Mouse (Mus musculus): ENCODE data around the gene Ccnjl. TPM values are rescaled to one million over a fixed set of nuclear protein-coding genes. Genes with fewer than 3 reads are reported as not detected.

Ccnjl gene
- total and polyA plus RNA-seq, 3 experiments, result not detected

DNA sequence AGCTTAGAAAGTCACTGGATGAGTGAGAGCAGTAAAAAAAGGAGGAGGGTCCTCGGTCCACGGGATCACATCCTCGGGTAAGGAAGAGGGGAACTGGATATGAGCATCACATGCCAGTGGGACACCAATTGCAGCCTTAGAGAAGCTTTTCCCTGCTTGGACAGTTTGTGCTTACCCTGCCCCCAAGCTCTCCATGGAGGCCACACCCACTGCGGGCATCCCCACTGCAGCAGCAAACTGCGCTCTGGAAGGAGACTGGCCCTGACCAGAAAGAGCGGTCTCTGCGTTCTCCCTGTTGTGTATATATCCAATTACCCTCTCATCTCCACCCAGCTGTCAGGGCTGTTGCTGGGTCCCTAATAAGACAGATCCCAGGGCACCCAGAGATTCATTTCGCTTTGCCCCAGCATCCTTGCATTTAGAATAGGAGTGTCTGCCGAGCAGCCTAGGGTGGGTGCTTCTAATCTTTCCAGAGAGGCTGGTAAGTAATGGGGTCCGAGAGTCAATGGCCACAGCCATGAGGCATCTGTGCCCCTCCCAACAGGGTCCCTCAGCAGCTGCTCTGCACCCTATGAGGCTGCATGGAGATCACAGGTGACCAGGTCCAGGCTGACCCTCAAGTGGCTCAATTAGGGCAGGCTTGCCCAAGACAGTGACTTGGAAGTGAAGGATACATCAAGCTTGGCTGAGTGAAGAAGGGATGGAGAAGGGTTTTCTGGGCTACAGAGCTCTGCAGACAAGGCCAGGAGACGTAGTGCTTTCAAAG is 49.3 kb downstream of the Ccnjl start:
- H3K9ac ChIP-seq (ENCODE audit: control insufficient read depth, low read depth, low read length, poor library complexity, severe bottlenecking), result no peak overlapping the region
- DNase-seq (ENCODE audit: low read depth, low spot score), result no peak
- H3K27me3 ChIP-seq (ENCODE audit: control insufficient read depth in 1 of 2, insufficient read depth in 2 of 2, low read length in 2 of 2), result no peaks in the 10 kb centered on the region; a peak in 1 of 4 replicates
- no peaks in the 10 kb centered on the region for H3K79me2 ChIP-seq (ENCODE audit: control insufficient read depth, insufficient read depth, low read length, poor library complexity)
- no peaks in the 10 kb centered on the region for H3K36me3 ChIP-seq (ENCODE audit: control insufficient read depth in 1 of 2, insufficient read depth in 2 of 2, low read length in 2 of 2)
- H3K27ac ChIP-seq (ENCODE audit: control insufficient read depth, low read depth, low read length), result no peak overlapping the region
- TF ChIP-seq RCOR1 (IDR thresholded peaks at IDR 0.05; ENCODE audit: low read depth, low read length), result no peak
- no peak for TF ChIP-seq NRF1 (IDR thresholded peaks at IDR 0.05; ENCODE audit: insufficient read depth, low read depth, low read length, poor library complexity, severe bottlenecking)
- TF ChIP-seq MYB (IDR thresholded peaks at IDR 0.05; ENCODE audit: low read depth, low read length), result no peak
- no peak for TF ChIP-seq HCFC1 (IDR thresholded peaks at IDR 0.05; ENCODE audit: low read depth, low read length)
- TF ChIP-seq TCF12 (IDR thresholded peaks at IDR 0.05; ENCODE audit: low read depth, low read length), result no peak
- no peak for TF ChIP-seq KAT2A (conservative IDR thresholded peaks at IDR 0.05; ENCODE audit: low read depth, low read length)
- TF ChIP-seq ETS1 (IDR thresholded peaks at IDR 0.05; ENCODE audit: low read depth, low read length), result no peak
- TF ChIP-seq ZC3H11A (IDR thresholded peaks at IDR 0.05; ENCODE audit: low read depth, low read length), result no peak
- no peak for TF ChIP-seq GABPA (IDR thresholded peaks at IDR 0.05; ENCODE audit: low read depth, low read length)
- no peak for TF ChIP-seq ZNF384 (IDR thresholded peaks at IDR 0.05; ENCODE audit: low read depth, low read length)
- no peak for TF ChIP-seq ZMIZ1 (IDR thresholded peaks at IDR 0.05; ENCODE audit: low read depth, low read length)
- no peak for TF ChIP-seq MXI1 (IDR thresholded peaks at IDR 0.05; ENCODE audit: low read depth, low read length)
- TF ChIP-seq MYC (IDR thresholded peaks at IDR 0.05; ENCODE audit: low read depth, low read length), result no peak
- TF ChIP-seq RAD21 (IDR thresholded peaks at IDR 0.05; ENCODE audit: low read depth, low read length), result no peak
- no peak overlapping the region for H3K4me3 ChIP-seq (ENCODE audit: control insufficient read depth in 1 of 2, insufficient read depth in 1 of 2, low read depth in 2 of 2, low read length in 2 of 2)
- no peaks in the 10 kb centered on the region for H3K9me3 ChIP-seq (replicated peaks; ENCODE audit: insufficient read depth, low read length)
- H3K4me1 ChIP-seq (ENCODE audit: control insufficient read depth in 1 of 2, insufficient read depth in 2 of 2, low read length in 2 of 2), result no peaks in the 10 kb centered on the region

DNA sequence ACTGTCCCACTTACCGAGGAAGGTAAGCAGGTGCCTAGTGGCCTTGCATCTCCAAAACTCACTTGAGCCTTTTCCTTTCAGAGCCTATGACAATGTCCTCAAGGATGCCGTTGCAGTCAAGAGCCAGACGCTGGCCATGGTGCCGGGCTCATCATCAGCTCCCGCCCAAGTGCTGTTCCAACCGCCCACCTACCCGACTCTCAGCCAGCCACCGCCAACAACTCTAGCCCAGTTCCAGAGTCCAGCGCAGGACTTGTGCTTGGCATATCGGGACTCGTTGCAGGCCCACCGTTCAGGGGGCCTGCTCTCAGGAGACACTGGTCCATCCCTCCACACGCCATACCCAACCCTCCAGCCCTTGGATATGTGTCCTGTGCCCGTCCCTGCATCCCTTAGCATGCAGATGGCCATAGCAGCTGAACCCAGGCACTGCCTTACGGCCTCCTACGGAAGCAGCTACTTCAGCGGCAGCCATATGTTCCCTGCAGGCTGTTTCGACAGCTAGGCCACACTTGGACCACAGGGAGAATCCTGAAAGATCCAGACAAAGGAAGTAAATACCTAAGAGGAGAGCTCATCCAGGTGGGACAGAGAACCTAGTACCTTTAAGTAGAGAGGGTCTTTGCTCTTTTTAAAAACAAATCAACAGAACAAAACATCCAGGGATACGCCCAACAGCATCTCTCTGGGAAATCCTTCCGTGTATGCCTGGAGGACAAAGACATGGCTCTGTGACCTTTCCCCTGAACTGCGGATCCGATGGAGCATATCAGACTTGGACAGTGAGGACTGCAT is 56.8 kb downstream of the Ccnjl start:
- Histone ChIP-seq H3K36me3 (ENCODE audit: control insufficient read depth in 1 of 2, insufficient read depth in 2 of 2, low read length in 2 of 2) (no peaks in the 10 kb centered on the region), H3K4me1 (ENCODE audit: control insufficient read depth in 1 of 2, insufficient read depth in 2 of 2, low read length in 2 of 2) (no peaks in the 10 kb centered on the region), H3K27me3 (ENCODE audit: control insufficient read depth in 1 of 2, insufficient read depth in 2 of 2, low read length in 2 of 2) (no peaks in the 10 kb centered on the region), H3K9ac (ENCODE audit: control insufficient read depth, low read depth, low read length, poor library complexity, severe bottlenecking) (no peak overlapping the region), H3K79me2 (ENCODE audit: control insufficient read depth, insufficient read depth, low read length, poor library complexity) (no peaks in the 10 kb centered on the region), H3K9me3 (replicated peaks; ENCODE audit: insufficient read depth, low read length) (no peaks in the 10 kb centered on the region), H3K27ac (ENCODE audit: control insufficient read depth, low read depth, low read length) (no peak overlapping the region), H3K4me3 (ENCODE audit: control insufficient read depth in 1 of 2, insufficient read depth in 1 of 2, low read depth in 2 of 2, low read length in 2 of 2) (no peak overlapping the region)
- TF ChIP-seq ZMIZ1 (IDR thresholded peaks at IDR 0.05; ENCODE audit: low read depth, low read length) (no peak), GABPA (IDR thresholded peaks at IDR 0.05; ENCODE audit: low read depth, low read length) (no peak)
- DNase-seq (ENCODE audit: low read depth, low spot score), result no peak
